Mouse (Mus musculus) midbrain, postnatal 0 days (tissue): ENCODE results near the gene Runx1. TPM values are rescaled to one million over a fixed set of nuclear protein-coding genes. Genes with fewer than 3 reads are reported as not detected.

Experiments used
- ATAC-seq: fragments of 200-750 bp; cut with Nextera tagmentation; 2 replicates; pipeline ENCODE4 v1.8.0; 2017; ENCODE audit warnings: moderate number of reproducible peaks, mild to moderate bottlenecking, moderate TSS enrichment, moderate library complexity; ENCODE audit not compliant: low FRiP score
- DNase-seq: peaks from one replicate; pipeline ENCODE4 v3.0.0-alpha.2; 2015; ENCODE audit warnings: low spot score
- H3K27ac ChIP-seq: fragments of 300-500 bp; sonication (generic); 2 replicates; pipeline ENCODE4 v1.5.1; 2014; ENCODE audit warnings: low read depth, mild to moderate bottlenecking, low read length, mixed read lengths
- H3K27me3 ChIP-seq: fragments of 300-500 bp; sonication (generic); 2 replicates; pipeline ENCODE4 v1.6.1; 2014; ENCODE audit warnings: low read length, control low read depth, mixed read lengths; ENCODE audit not compliant: insufficient read depth
- H3K36me3 ChIP-seq: fragments of 300-500 bp; sonication (generic); 2 replicates; pipeline ENCODE4 v1.6.1; 2014; ENCODE audit warnings: low read length, control low read depth, mixed read lengths; ENCODE audit not compliant: insufficient read depth
- H3K4me1 ChIP-seq: fragments of 300-500 bp; sonication (generic); 2 replicates; pipeline ENCODE4 v1.6.1; 2014; ENCODE audit warnings: mild to moderate bottlenecking, control low read depth, antibody characterized with exemption, low read length, mixed read lengths; ENCODE audit not compliant: insufficient read depth
- H3K4me2 ChIP-seq: fragments of 300-500 bp; sonication (generic); 2 replicates; pipeline ENCODE4 v1.6.1; 2014; ENCODE audit warnings: low read depth, mild to moderate bottlenecking, low read length, mixed read lengths; ENCODE audit not compliant: poor library complexity, severe bottlenecking
- H3K4me3 ChIP-seq: fragments of 300-500 bp; sonication (generic); 2 replicates; pipeline ENCODE4 v1.5.1; 2014; ENCODE audit warnings: low read depth, mild to moderate bottlenecking, low read length, moderate library complexity
- H3K9ac ChIP-seq: fragments of 300-500 bp; sonication (generic); replicated peaks from 2 replicates; pipeline ENCODE4 v1.6.1; 2014; ENCODE audit warnings: mild to moderate bottlenecking, low read length, moderate library complexity, mixed read lengths; ENCODE audit not compliant: poor library complexity, severe bottlenecking
- H3K9me3 ChIP-seq: fragments of 300-500 bp; sonication (generic); 2 replicates; pipeline ENCODE4 v1.6.1; 2016; ENCODE audit warnings: low read length, control low read depth
- CTCF ChIP-seq: IDR thresholded peaks from 2 replicates; pipeline ENCODE4 v1.5.1; 2016; ENCODE audit warnings: antibody characterized with exemption, mild to moderate bottlenecking
- WGBS: fragments of 180-500 bp; shearing (Covaris S2); extraction: QIAGEN DNeasy Blood & Tissue Kit; methylation state at CpG from one replicate; pipeline ENCODE4 v1.1.7; 2014; 5-methylcytosine and 5-hydroxymethylcytosine counted together
- polyA plus RNA-seq: library from polyadenylated mRNA; unstranded; fragments of >200 nt; fragmentation: Nextera tagmentation; extraction: Ambion mirVana; gene quantifications from 2 replicates; pipeline ENCODE4 v1.2.1, GENCODE M21; 2015
- total RNA-seq: library from RNA; depleted of rRNA; stranded (reverse); fragments of >200 nt; gene quantifications from 2 replicates; pipeline ENCODE4 v1.2.3, GENCODE M21; 2014

Runx1 gene
- total and polyA plus RNA-seq, 2 experiments from 2014 or later, result 0.64 to 2.0 TPM

DNA sequence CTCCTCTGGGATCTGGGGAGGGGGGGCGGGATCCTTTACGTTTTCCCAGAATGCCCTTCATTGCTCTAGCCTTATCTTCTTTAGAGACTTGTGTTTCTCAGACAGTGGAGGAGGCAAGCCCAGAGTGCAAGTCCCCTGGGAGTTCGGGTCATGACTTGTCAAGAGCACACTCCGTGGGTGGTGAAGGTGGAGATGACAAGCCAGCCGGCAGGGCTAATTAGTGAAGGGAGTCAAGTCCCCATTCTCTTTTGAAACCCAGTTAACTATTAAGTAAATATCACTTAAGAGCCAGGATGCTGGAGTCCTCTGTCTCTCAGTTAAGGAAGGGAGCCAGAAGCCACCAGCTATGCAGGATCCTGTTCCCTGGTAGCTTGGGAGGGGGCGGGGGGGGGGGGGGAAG lies 194.3 kb downstream of the Runx1 start:
- no peaks in the 10 kb centered on the region for H3K4me1 ChIP-seq
- no peak overlapping the region for H3K9ac ChIP-seq
- H3K36me3 ChIP-seq, result no peaks in the 10 kb centered on the region
- no peak for DNase-seq
- no peak overlapping the region for H3K27ac ChIP-seq
- ATAC-seq, result no peak
- H3K4me3 ChIP-seq, result no peak overlapping the region
- WGBS, result 37% methylated on average over 6 of the region's 6 CpGs
- H3K9me3 ChIP-seq, result no peaks in the 10 kb centered on the region
- no peak for TF ChIP-seq CTCF
- no peaks in the 10 kb centered on the region for H3K27me3 ChIP-seq
- no peak overlapping the region for H3K4me2 ChIP-seq

DNA sequence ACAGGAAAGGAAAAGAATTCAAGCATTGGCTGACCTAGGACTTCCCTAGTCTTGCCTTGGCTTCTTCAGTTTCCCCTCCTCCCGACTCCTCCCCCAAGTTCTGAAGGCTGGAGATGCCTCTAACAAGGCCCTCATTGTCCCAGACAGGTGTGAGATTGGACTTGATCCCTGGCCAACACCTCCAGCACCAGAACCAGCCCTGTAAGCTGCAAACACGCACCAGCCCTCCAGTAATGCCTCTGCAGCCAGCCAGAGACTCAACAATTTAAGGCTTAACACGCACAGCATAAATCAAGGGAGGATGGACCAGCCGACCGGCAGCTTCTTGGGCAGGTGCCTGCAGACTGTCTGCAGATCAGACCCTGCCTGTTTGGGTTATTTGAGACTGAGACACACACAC lies 195.0 kb downstream of the Runx1 start:
- WGBS, result 78% methylated on average over 5 of the region's 5 CpGs
- ATAC-seq, result no peak

GRCm38 (mm10) chr16:92629829-92630228 lies 196.1 kb downstream of the Runx1 start:
- Histone ChIP-seq H3K4me2 (no peak overlapping the region), H3K27ac (no peak overlapping the region), H3K9me3 (no peaks in the 10 kb centered on the region), H3K36me3 (no peaks in the 10 kb centered on the region), H3K4me1 (no peaks in the 10 kb centered on the region), H3K4me3 (no peak overlapping the region), H3K27me3 (no peaks in the 10 kb centered on the region), H3K9ac (no peak overlapping the region)
- no peak for TF ChIP-seq CTCF
- no peak for ATAC-seq
- no peak for DNase-seq
- 98% methylated on average over 7 of the region's 7 CpGs for WGBS

More for the DNA sequence above, 195.0 kb downstream of the Runx1 start:
- H3K27me3 ChIP-seq, result no peaks in the 10 kb centered on the region
- no peaks in the 10 kb centered on the region for H3K4me1 ChIP-seq
- no peak overlapping the region for H3K9ac ChIP-seq
- no peak for TF ChIP-seq CTCF
- no peak for DNase-seq
- no peak overlapping the region for H3K27ac ChIP-seq
- H3K9me3 ChIP-seq, result no peaks in the 10 kb centered on the region
- H3K4me3 ChIP-seq, result no peak overlapping the region
- H3K36me3 ChIP-seq, result no peaks in the 10 kb centered on the region
- H3K4me2 ChIP-seq, result no peak overlapping the region

DNA sequence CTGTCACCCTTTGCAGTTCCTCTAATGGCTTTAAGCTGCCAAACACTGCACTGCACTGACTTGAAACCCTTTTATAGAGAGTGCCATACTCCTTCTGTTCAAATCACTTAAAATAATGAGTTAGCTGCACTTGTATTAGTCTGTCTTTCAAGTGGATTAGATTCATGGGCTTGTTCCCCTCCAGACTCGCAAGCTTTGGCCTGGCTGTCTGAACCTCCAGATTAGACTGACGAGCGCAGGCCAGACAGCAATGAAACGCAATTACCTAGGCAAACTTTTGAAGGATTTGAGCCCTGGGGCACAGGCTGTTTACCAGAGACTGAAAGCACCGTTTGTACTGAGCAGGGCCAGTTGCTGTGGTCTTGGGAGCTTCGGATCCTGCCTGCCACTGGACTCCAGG lies 198.7 kb downstream of the Runx1 start:
- WGBS, result 30% methylated on average over 6 of the region's 6 CpGs
- no peaks in the 10 kb centered on the region for H3K4me1 ChIP-seq
- H3K9ac ChIP-seq, result no peak overlapping the region
- H3K4me2 ChIP-seq, result no peak overlapping the region
- H3K9me3 ChIP-seq, result no peaks in the 10 kb centered on the region
- no peaks in the 10 kb centered on the region for H3K36me3 ChIP-seq
- no peaks in the 10 kb centered on the region for H3K27me3 ChIP-seq
- no peak overlapping the region for H3K27ac ChIP-seq
- DNase-seq (no peak), ATAC-seq (no peak)
- no peak for TF ChIP-seq CTCF
- H3K4me3 ChIP-seq, result no peak overlapping the region

- ATAC-seq (no peak), DNase-seq (no peak)
- H3K36me3 ChIP-seq, result no peaks in the 10 kb centered on the region
- TF ChIP-seq CTCF, result no peak
- H3K27ac ChIP-seq, result no peak overlapping the region
- WGBS, result 83% methylated on average over 11 of the region's 11 CpGs
- no peaks in the 10 kb centered on the region for H3K27me3 ChIP-seq
- H3K4me2 ChIP-seq, result no peak overlapping the region
- no peak overlapping the region for H3K4me3 ChIP-seq
- no peaks in the 10 kb centered on the region for H3K9me3 ChIP-seq
- no peak overlapping the region for H3K9ac ChIP-seq
- H3K4me1 ChIP-seq, result no peaks in the 10 kb centered on the region
These were observed 202.0 kb downstream of the Runx1 start for GRCm38 (mm10) chr16:92623953-92624352.

DNA sequence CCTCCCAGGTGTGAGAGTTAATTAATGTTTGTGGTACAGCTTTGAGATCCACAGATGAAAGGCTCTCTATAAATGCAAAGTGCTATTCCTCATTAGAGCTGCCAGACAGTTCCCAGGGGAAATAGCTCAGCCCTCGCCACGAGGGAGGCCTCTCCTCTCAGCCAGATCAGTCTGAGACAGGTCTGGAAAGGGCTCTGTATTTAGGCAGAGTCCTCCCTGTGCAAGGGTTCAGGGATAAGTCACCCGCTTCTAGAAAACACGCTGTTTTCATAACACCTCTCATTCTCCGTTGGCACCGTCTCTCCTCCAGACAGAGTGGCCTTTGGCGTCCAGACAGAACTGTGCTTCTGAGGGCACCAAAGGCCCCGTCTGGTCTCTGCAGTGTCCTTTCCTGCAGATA lies 204.1 kb downstream of the Runx1 start:
- TF ChIP-seq CTCF, result no peak
- ATAC-seq (no peak), DNase-seq (no peak)
- H3K4me1 ChIP-seq, result no peaks in the 10 kb centered on the region
- WGBS, result 71% methylated on average over 8 of the region's 8 CpGs
- H3K9ac ChIP-seq, result no peak overlapping the region
- H3K9me3 ChIP-seq, result peaks cover 3% of the 10 kb centered on the region; the same call in 1 of the 2 replicates
- H3K4me2 ChIP-seq, result no peak overlapping the region
- no peaks in the 10 kb centered on the region for H3K36me3 ChIP-seq
- H3K27me3 ChIP-seq, result no peaks in the 10 kb centered on the region
- H3K27ac ChIP-seq, result no peak overlapping the region
- no peak overlapping the region for H3K4me3 ChIP-seq
